Mouse (Mus musculus): ENCODE results near the gene Gm16506.
"Not testable (repeated sequence)": the region's sequence is repeated elsewhere in the genome, so short reads cannot be mapped to it uniquely, and the experiment has no call there.

Gm16506 gene

GRCm38 (mm10) chr14:43727385-43727784 lies at the start of gene Gm16506:
Gene Gm16506 (minus strand): TSS chr14:43727485.
- DNase-seq (ENCODE audit: low spot score): not testable (repeated sequence)

GRCm38 (mm10) chr14:43747566-43747965 lies 20.3 kb upstream of the Gm16506 start, which contains the start of gene Gm6526:
Gene Gm6526 (plus strand): TSS chr14:43747866.
- DNase-seq (ENCODE audit: low spot score): not testable (repeated sequence)

- DNase-seq (ENCODE audit: low spot score): not testable (repeated sequence)
These were observed 29.7 kb downstream of the Gm16506 start, which contains the start of gene Gm7324 for GRCm38 (mm10) chr14:43697621-43698020. Gene Gm7324 (plus strand): TSS chr14:43697828.

- not testable (repeated sequence) for DNase-seq (ENCODE audit: low spot score)
These were observed 50.2 kb downstream of the Gm16506 start, which contains the start of gene Gm8165 for GRCm38 (mm10) chr14:43677099-43677498. Gene Gm8165 (minus strand): TSS chr14:43677199.
